Mouse (Mus musculus) cerebral cortex, adult 2 months (tissue): ENCODE measurements around the gene Snx29.

Experiments
- WGBS: fragments of 180-500 bp; shearing (Covaris S2); methylation state at CpG from one replicate; pipeline ENCODE4 v1.1.7; 2018; 5-methylcytosine and 5-hydroxymethylcytosine counted together

Snx29 gene

DNA sequence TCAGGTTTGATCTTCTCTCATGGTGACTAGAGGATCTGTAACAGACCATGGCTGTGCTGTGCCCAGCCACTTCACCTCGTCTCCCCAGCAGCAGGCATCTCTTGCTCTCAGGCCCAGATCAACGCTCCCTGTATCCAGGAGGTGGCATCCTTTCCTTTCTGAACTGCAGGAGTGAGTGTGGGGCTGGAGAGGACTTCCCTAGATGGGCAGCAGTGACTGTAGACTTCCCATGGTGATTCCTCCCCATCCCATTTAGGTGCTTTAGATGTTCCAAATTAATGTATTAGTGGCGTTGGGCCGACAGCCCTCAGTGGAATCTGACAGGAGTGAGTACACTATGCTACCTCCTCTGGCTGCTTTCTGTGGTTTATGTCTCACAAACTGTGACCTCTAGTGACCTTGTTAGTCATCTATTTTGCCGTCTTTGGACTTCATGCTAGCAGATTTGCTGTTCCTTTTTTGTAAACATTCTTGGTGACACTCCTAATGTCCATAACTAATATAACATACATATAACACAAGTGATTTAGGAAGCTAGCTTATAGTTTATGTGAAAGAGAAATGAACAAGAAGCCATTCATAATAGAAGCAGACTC is 132.9 kb downstream of the Snx29 start:
- 68% methylated on average over 5 of the region's 5 CpGs for WGBS

DNA sequence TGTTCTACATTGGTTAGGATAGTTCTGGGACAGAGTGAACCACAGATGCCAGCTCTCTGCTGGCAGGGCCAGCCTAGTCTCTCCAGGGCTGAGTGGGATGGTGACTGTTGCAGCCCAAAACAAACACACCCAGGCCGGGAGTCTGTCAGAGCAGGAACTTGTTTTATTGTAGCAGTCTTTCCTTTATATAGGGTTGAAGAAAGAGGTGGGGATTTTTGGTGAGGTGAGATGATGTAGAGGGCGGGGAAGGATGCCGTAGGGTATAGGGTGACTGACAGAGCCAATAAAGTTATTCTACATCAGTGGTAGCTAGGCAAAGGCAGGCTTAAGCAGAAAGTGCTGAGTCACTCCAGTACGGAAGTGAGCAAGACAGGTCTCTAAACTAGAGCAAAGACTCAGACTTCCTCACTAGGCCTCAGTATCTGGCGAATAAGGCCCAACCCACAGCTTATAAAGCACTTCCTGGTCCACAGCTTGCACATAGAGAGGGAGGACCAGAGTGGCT is 133.5 kb downstream of the Snx29 start:
- 67% methylated on average over 5 of the region's 5 CpGs for WGBS

DNA sequence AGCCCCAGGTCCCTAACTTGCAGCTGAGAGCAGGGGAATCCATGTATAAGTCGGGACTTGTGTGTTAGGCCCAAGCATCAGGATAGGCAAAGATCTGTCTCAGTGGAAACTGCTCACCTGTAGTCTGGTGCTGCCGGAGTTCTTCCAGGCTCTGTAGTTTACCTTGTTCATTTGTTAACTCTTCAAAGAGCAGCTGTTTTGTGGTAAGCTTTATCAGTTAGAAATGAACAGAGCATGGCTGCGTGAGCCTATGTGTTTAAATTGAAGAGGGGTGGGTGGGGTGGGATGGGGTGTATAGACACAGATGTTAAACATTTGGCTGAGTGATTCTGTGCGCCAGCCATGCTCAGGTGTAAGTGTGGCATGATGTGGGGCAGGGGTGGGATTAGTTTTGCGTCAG is 134.4 kb downstream of the Snx29 start:
- 95% methylated on average over 5 of the region's 5 CpGs for WGBS

DNA sequence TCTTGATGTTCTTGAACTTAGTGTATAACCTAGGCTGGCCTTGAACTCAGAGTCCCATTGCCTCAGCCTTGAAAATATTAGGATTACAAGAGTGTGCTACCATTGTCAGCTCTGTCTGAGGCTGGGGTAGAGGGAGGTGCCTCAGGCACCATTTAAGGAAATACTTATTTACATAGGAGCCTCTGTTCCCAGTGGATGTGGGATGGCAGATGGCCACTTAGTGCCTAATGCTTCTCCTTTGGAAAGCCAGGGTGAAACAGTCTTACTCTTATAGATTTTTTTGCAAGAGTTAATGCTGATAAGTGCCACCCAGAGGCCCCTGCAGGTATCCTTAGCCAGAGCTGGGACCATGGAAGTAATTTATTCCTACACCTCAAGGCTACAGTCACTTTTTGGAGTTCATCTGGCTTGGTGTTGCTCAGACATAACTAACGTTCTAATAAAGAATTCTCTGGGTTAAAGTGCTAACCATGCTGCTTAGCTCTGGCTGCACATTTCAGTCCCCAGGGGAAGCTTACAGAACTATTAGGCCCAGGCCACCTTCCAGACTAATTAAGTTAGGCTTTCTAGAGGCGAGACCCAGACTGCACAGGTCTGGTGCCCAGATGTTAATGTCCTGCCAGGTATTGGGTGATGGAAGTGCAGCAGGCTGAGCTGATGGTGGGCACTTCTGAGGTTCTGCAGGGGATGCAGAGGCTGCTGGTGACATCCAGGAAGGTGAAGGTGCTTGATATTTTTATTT is 135.1 kb downstream of the Snx29 start:
- WGBS, result 91% methylated on average over 2 of the region's 2 CpGs

DNA sequence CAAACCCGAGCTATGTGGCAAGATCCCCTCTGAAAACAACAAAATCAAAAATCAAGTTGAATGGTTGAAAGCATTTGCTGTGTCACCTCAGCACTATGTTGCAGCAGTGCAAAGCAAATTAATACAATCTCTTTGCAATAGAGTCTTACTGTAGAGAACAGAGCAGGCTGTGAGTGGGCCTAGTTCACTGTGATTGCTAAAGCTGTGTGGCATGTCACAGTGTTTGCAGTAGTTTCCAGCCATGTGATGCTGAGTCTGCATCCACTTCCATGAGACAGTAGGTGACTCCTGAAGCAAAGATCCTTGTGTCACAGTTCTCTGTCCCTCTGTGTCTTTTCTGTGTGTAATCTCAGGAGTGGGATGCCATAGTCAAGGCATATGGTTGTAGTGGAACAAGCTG is 137.5 kb downstream of the Snx29 start:
- 92% methylated on average over 1 of the region's 1 CpGs for WGBS

DNA sequence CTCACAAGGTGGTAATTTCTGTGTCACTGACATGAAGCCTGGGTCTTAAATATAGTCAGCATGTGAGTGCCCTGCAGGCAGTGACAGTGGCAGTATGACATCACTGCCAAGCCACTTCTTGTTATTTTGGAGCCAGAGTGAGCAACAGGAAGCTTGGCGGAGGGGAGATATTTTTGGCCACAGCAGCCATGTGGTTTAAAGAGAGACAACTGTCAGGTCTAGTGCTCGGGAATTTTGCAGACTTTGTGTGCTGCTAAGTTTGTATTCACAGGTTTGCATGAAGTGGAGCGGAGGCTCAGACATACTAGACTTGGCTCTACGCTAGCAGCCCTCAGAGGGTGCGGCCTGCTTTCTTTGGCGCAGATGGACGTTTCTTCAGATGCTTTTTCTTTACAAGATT is 138.9 kb downstream of the Snx29 start:
- 27% methylated on average over 7 of the region's 7 CpGs for WGBS

DNA sequence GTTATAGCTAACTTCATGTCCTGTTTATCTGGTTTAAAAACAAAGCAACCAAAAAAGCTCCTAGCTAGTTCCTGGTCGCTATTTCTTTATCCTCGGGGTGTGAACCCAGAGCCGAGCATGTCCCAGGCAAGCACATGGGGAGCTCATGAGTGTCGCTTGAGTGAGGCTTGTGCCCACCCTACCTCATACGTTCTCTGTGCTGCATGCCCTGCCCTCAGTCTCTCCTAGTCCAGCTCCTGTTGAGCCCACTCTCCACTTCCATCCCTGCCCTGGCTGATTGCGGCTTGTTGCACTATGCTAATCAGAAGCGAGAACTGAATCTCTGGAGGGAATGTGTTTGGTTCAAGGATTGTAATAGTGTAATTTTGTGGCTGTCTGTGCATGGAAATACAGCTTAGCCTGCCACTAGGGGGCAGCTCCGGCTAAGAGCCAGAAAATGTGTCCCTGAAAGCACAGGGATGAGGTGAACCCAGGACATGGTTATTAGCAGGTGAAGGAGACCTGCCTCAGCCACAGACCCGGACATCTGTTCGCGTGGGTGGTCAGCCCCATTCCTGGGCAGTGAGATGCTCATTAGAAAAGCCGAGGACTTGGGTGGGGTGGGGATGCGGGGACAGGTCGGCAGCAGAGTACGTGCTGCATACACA is 145.9 kb downstream of the Snx29 start:
- 45% methylated on average over 15 of the region's 15 CpGs for WGBS

DNA sequence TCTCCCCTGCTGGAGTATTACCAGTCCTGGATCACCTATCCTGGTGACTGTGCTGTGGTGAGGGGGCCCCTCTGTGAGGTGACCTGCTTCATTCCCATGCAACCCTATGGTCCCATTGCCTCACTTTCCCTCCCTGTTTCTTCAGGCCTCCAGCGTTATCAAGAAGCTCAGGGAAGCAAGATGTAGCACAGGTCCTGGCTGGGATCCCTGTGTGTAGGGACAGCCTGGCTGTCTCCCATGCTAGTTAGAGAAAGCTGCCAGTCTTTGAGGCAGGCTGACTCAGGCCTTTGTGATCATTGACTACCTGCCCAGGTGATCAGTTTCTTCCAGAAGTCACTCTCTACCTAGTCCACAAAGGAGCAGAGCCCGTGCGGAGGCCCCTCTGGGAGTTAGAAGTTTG is 146.8 kb downstream of the Snx29 start:
- WGBS, result 98% methylated on average over 3 of the region's 3 CpGs

DNA sequence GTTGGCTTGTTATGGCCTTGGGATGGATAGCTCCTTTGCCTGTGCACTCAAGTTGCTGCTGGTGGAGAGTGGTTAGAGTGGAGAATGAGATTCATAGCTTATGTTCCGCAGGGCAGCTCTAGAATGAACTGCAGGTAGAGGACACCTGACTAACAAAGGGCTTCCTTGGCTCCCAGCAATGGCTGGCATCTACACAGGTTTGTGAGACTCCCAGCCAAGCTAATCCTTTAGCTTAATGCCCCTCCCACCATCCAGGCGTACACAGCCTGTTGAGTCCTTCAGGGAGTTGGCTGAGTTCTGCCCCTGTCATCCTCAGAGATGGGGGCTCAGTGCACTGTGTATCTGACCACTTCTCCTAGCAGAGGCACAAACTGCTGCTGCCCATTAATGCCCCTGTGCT is 148.5 kb downstream of the Snx29 start:
- whole genome bisulfite sequencing, result 87% methylated on average over 2 of the region's 2 CpGs

DNA sequence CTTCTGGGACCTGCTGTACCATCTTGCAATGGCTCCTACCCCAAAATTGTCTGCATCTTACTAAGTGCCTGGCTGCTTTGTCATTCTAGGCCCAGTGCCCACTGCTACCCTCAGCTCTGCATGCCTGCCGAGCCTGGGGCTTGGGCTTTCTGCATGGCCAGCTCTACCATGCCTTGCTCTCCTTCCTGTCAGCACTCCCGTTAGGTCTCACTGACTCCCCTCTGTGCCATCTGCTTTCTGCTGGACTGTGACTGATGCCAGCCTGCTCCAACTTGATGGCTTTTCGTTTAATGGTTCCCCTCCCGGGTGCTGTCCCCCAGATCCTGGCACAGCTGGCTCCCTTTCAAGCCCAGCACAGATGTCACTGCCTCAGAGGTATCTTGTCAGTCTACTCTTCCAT is 150.1 kb downstream of the Snx29 start:
- WGBS, result 73% methylated on average over 4 of the region's 4 CpGs

DNA sequence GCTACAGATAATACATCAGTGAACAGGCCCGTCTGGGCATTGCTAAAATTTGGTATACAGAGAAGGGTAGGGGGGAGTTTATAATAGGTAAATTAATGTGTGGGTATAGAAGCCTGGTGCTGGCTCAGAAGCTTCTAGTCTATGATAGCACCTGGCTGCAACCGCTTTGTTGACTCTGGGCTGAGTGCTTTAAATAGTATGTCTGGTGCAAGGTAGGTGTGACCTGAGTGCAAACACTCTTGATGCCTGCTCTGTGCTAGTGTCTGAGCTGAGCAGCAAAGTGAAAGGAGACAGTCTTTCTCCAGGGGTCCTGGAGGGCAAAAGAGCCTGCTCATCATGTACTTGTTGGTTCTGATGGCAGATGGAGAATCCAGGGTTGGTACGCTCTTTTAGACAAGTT is 150.8 kb downstream of the Snx29 start:
- 94% methylated on average over 3 of the region's 3 CpGs for whole genome bisulfite sequencing

DNA sequence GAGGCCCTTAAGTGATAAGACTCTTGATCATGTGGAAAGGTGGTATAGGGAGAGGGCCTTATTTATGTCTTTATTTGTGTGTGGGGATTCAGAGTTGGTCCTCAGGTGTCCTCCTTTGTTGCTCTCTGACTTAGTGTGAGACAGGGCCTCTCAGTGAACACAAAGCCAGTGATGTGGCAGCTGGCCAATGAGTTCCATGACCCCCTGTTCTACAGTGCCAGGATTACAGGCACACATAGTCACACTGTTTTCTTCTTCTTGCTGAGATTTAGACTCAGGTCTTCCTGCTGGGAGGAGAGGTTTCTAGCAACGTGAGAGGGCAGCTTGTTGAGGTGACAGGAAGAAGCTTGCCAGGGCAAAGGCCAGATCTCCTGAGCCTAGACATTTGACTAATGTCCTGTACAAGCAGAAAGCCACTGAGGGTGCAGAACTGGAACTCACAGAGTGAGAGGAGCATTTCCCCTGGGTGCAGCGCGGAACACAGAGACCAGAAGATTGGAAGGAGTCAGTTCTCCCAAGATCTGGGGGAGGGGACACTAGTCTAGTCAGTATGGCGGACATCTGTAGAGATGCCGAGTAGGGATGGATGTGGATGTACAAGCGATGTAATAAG is 151.3 kb downstream of the Snx29 start:
- 87% methylated on average over 6 of the region's 6 CpGs for WGBS

DNA sequence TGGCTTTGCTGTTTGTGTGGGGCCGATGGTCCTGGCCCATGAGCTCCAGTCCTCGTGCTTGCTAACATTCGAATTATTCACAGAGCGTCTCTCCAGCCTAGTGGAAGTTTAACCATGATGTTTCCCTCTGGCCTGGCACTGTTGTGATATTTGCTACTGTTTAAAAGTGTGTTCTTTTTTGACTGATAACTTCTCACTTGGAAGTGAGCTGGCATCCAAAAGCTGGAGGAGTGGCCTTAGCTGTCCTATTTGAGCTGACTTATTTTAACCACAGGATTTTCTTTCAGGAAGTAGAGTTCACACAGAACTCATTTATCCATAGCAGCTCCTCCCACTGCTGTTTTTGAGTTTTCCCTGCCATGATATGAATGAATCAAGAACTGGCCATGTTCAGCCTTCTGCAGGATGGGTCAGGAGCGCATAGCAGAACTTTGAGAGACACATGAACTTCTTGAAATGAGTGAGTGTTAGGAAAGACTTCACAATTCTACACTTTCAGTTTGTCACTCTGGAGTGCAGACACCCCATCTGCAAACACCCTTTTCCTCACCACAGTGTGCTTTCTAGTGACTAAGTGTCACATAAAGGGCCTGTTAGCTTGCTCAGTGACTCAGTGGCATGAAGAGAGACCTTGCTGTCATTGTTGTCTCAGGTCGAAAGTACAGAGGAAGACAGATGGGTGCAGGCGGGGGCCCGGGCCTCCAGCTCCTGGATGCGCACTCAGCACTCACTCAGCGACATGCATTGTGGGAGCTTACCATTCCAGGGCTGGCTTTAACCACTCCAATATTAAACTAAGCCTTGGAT is 152.6 kb downstream of the Snx29 start:
- WGBS, result 73% methylated on average over 10 of the region's 10 CpGs

DNA sequence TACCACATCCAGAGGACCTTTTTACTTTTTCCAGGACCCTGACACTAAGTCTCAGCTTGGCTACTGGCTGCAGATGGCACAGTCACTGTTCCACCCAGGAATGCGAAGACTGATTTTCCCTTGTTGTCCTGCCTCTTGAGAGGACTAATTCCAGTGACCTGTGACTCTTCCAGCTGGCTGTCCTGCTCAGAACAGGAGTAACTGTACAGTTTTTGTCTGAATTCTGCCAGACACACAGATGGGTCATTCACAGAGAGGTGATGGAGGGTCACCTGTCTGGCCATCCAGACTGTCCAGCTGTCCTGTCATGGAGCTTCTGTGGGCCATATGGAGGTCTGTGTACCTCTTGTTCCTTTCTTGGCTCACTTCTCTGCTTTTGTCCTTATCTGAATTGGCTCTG is 153.6 kb downstream of the Snx29 start:
- WGBS, result 100% methylated on average over 1 of the region's 1 CpGs

DNA sequence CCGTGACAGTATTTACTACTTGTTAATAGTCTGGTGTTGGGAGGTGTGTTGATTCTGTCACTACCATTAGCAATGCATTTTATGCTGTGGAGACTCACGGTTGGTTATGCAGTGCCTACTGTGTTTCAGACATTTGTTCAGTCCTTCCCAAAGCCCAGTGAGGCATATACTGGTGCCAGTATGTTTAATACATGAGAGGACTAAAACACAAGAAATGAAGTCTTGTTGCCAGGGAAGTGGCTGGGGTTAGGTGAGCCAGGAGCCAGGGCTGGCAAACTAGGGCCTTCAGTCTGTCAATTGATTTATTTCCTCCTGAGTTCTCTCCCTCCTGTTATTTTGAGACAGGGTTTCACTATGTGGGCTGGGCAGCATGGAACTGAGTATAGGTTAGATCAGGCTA is 154.3 kb downstream of the Snx29 start:
- 64% methylated on average over 2 of the region's 2 CpGs for WGBS

DNA sequence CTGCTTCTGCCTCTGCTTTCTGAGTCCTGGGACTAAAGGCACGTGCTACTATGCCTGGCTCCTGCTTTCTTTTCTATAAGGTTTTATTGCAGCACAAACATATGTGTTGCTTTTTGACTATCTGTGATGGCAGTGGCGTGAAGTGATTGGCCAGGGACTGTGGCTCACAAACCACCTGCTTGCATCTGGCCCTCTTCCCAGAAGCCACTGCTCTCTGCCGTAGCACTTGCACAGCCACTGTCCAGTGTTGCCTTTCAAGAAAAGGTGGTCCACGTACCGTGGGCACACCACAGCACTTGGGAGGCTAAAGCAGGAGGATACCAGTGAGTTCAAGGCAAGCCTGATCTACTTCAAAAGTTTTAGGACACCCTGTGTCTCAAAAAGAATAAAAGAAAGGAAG is 154.9 kb downstream of the Snx29 start:
- 79% methylated on average over 5 of the region's 5 CpGs for WGBS

DNA sequence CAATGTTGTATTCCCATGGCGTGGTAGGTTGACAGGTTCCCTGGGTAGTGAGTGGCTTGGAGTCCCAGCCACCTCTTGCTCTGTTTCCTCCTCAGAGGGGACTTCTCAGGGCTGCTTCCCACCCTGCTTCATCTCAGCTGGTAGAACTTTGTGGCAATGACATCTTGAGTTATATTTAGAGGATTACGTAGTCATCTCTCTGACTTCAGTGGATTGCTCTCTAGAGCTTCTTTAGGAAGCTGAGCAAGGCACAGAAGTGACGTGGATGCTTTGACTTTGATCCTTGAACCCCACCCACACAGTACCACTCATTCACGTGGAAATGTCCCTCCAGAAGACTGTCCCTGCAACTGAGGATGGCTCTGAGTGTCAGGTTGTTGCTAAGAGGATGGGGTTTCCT is 156.9 kb downstream of the Snx29 start:
- 74% methylated on average over 4 of the region's 4 CpGs for WGBS

DNA sequence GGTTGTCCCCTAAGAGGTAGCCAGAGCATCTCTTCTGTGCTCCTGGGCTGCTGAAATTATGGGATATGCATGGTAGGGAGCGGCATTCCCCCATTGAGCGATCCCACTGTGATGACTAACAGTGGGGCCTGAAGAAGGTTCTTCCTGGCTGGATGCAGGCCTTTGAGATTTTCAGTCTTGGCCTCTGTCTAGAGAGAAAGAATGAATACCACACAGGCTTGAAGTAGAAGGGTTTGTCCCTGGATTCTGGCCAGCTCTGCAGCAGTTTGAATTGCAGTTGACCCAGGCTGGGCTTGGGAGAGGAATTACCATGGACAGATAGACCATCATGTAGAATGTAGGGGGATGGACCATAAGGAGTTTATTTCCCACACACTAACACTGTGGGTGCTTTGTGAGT is 159.5 kb downstream of the Snx29 start:
- 84% methylated on average over 2 of the region's 2 CpGs for WGBS

DNA sequence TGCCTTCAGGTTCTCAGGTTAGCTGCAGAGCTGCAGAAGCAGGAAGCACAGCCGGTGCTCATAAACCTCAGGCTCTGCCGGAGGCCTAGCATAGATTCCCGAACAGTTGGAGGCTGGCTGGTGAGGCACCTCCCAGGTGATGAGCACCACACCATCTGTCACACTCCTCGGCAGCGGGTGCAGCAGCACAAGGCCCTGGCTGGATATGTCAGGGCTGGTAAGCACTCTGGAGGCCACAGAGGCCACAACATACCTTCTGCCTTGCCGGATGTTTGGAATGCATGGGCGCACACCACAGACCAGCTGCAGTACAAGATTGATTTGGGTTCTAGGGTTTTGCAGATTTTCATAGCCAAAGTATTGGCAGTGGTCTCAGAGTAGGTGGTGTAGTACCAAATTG is 172.2 kb downstream of the Snx29 start:
- WGBS, result 68% methylated on average over 7 of the region's 7 CpGs

DNA sequence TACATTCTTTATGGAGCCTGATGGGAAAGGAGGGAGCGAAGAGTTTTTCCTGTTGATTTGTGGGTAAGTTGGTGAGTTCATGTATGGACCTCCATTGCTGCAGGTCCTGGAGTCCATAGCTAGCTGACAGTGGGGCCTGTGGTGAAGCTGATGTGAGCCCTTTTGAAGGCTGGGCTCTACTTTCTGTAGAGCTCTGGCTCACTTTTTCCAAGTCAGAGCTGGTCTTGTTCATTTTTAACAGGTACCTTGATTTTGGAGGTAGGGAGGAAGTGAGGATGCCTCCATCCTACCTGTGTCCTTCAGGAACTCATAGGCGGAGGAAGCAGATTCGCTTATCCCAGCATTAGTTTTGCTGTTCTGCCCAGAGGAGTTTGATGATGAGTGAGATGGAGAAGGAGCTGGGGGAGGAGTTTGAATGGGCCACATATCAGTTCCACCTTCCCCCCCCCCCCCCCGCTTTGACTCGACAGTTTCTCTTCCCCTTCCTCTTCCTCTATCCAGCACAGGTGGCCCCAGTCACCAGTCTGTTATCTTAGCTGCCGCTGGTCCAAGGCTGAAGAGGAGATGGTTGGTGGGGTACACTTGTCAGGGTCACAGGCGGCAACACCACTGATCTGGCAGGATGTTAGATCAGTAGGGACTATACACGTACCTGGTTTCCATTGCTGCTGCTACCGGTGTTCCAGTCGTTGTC is 173.4 kb downstream of the Snx29 start:
- WGBS, result 81% methylated on average over 10 of the region's 10 CpGs

DNA sequence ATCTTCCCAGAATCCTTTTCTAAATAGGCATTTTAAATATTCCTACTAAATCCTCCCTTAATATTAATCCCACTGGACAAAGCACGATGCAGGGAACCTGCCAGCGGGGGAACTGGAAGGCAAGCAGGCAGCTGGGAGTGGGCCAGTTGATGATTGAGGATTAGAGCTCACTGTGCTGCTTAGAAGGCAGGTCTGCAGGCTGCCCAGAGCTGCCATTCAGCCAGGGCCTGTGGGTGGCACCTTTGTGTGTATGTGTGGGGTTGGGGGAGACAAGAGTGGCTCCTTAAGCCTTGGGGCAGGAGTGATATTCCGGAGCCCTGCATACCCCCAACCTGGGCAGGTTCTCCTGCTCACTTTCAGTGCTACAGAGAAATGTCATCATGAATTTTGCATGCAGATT is 174.0 kb downstream of the Snx29 start:
- 81% methylated on average over 3 of the region's 3 CpGs for WGBS
